Mouse (Mus musculus): ENCODE data around the gene Olfr1423.

- no peak for TF ChIP-seq CTCF (IDR thresholded peaks at IDR 0.05; ENCODE audit: control insufficient read depth, insufficient read depth, insufficient read length)
- no peak for TF ChIP-seq MAX (IDR thresholded peaks at IDR 0.05)
- no peak for TF ChIP-seq CEBPB (IDR thresholded peaks at IDR 0.05; ENCODE audit: low read depth)
- TF ChIP-seq MYOD1 (IDR thresholded peaks at IDR 0.05; ENCODE audit: control insufficient read depth, insufficient read length, low read depth), result no peak
- TF ChIP-seq MYOG (IDR thresholded peaks at IDR 0.05; ENCODE audit: control insufficient read depth, extremely low read depth, insufficient read length), result no peak
- no peak for TF ChIP-seq USF1 (IDR thresholded peaks at IDR 0.05; ENCODE audit: low read depth)
- TF ChIP-seq FOSL1 (IDR thresholded peaks at IDR 0.05; ENCODE audit: insufficient read depth, low read length, poor library complexity, severe bottlenecking), result no peak
Observed at GRCm38 (mm10) chr19:12012615-12013014, 28.5 kb downstream of the Olfr1423 start.
